Mouse (Mus musculus) heart, embryonic 16.5 days (tissue): ENCODE measurements around the gene Triap1. TPM values are rescaled to one million over a fixed set of nuclear protein-coding genes. Genes with fewer than 3 reads are reported as not detected.
"Not testable (repeated sequence)": the region's sequence is repeated elsewhere in the genome, so short reads cannot be mapped to it uniquely, and the experiment has no call there.

Experiments
- ATAC-seq: fragments of 200-750 bp; cut with Nextera tagmentation; replicated peaks from 2 replicates; pipeline ENCODE4 v1.8.0; 2017; ENCODE audit warnings: moderate number of reproducible peaks; ENCODE audit not compliant: insufficient read depth, low FRiP score; ENCODE audit errors: extremely low read depth
- H3K27ac ChIP-seq: fragments of 300-500 bp; sonication (generic); 2 replicates; pipeline ENCODE4 v1.5.1; 2014; ENCODE audit warnings: mild to moderate bottlenecking, low read length, control low read depth, moderate library complexity
- H3K27me3 ChIP-seq: fragments of 300-500 bp; sonication (generic); 2 replicates; pipeline ENCODE4 v1.6.1; 2014; ENCODE audit warnings: low read length, mixed read lengths; ENCODE audit not compliant: control insufficient read depth, insufficient read depth
- H3K36me3 ChIP-seq: fragments of 300-500 bp; sonication (generic); 2 replicates; pipeline ENCODE4 v1.6.1; 2014; ENCODE audit not compliant: control insufficient read depth, insufficient read depth
- H3K4me1 ChIP-seq: fragments of 300-500 bp; sonication (generic); 2 replicates; pipeline ENCODE4 v1.6.1; 2014; ENCODE audit warnings: low read length, mixed read lengths; ENCODE audit not compliant: control insufficient read depth, insufficient read depth
- H3K4me2 ChIP-seq: fragments of 300-500 bp; sonication (generic); 2 replicates; pipeline ENCODE4 v1.6.1; 2014; ENCODE audit warnings: low read depth, mild to moderate bottlenecking, control low read depth, low read length
- H3K4me3 ChIP-seq: fragments of 300-500 bp; sonication (generic); 2 replicates; pipeline ENCODE4 v1.5.1; 2014; ENCODE audit warnings: mild to moderate bottlenecking, control low read depth, low read length
- H3K9ac ChIP-seq: fragments of 300-500 bp; sonication (generic); 2 replicates; pipeline ENCODE4 v1.6.1; 2014; ENCODE audit warnings: low read length, control low read depth
- H3K9me3 ChIP-seq: fragments of 300-500 bp; sonication (generic); replicated peaks from 2 replicates; pipeline ENCODE4 v1.6.1; 2016; ENCODE audit warnings: low read length; ENCODE audit not compliant: control insufficient read depth
- WGBS: fragments of 180-500 bp; shearing (Covaris S2); extraction: QIAGEN DNeasy Blood & Tissue Kit; methylation state at CpG from one replicate; pipeline ENCODE4 v1.1.7; 2014; 5-methylcytosine and 5-hydroxymethylcytosine counted together
- polyA plus RNA-seq: library from polyadenylated mRNA; unstranded; fragments of >200 nt; fragmentation: Nextera tagmentation; extraction: Ambion mirVana; gene quantifications from 2 replicates; pipeline ENCODE4 v1.2.1, GENCODE M21; 2015

The Triap1 gene
- 39.2 and 40.2 TPM in 2 replicates for polyA plus RNA-seq

DNA sequence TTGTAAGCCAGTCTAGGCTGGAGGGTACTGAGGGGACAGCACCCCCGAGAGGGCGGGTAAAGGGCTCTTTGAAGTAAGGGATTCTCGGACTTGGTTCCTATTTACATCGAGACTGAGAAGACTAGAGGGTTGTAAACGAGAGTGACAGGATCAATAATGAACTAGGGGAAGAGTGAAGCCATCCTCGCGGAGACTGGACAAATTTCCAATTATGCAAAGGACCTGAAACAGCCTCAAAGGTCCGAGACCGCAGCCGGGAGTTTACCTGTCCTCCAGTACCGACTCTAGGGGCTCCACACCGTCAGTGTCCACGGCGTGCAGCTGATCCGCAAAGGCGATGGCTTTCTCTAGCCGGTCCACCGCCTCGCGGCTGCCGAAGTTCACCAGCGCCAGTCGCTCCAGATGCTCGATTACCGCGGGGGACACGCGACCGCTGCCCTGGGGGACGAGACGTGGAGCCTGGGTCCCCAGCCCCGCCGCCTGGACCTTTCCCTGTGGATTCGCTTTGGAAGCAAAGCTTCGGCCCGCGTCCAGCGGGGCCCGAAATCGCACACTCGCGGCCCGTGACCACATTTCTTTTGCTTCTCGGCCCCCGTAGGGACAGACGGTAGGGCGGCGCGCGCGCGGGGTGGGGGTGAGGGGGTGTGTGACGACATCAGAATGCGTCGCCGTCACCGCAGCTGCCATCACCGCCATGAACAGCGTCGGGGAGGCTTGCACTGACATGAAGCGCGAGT, at the start of gene Triap1, which contains the start of gene Gatc:
TSS of gene Triap1 (plus strand) at position 649 of the 737 bp plus-strand sequence.
TSS of gene Gatc (minus strand) at position 602 of the 737 bp plus-strand sequence.
- Histone ChIP-seq H3K36me3 (peaks cover 30% of the 10 kb centered on the region), H3K27ac (peak within 1 kb of the TSS; percentile 77), H3K9ac (peak within 1 kb of the TSS; percentile 96), H3K4me2 (peak within 1 kb of the TSS; percentile 86), H3K4me3 (peak within 1 kb of the TSS; percentile 95), H3K27me3 (no peaks in the 10 kb centered on the region), H3K9me3 (no peaks in the 10 kb centered on the region), H3K4me1 (peaks cover 16% of the 10 kb centered on the region)
- ATAC-seq = peak; percentile 91
- WGBS = under 1% methylated on average over 62 of the region's 62 CpGs

GRCm38 (mm10) chr5:115294173-115294572, 46.9 kb upstream of the Triap1 start:
- WGBS = 86% methylated on average over 8 of the region's 8 CpGs
- no peak overlapping the region for H3K9ac ChIP-seq
- H3K4me3 ChIP-seq = no peak overlapping the region
- H3K27me3 ChIP-seq = no peaks in the 10 kb centered on the region
- peaks cover 16% of the 10 kb centered on the region for H3K4me1 ChIP-seq
- H3K4me2 ChIP-seq = no peak overlapping the region
- H3K27ac ChIP-seq = no peak overlapping the region
- no peaks in the 10 kb centered on the region for H3K9me3 ChIP-seq
- peaks cover 47% of the 10 kb centered on the region for H3K36me3 ChIP-seq
- no peak for ATAC-seq

DNA sequence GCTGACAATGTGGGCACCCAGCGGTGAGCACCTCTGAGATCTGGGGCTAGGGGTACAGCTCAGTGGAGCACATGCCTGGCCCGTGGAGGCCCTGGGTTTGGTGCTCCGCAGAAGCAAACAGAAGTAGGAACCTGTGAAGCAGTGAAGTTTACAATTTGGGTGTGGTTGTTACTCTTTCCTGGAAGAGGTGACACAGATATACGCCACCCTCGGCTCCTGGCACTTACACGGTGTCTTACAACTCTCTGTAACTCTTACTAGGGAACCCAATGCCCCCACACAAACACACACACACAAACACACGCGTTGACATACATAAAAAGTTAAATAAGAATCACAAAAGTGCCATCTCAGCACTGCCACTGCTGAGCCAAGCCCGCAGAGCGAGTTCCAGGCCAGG, 44.7 kb upstream of the Triap1 start:
- Histone ChIP-seq H3K9me3 (no peaks in the 10 kb centered on the region), H3K36me3 (peaks cover 39% of the 10 kb centered on the region), H3K9ac (no peak overlapping the region), H3K4me1 (peaks cover 20% of the 10 kb centered on the region), H3K27ac (no peak overlapping the region), H3K4me2 (no peak overlapping the region), H3K4me3 (no peak overlapping the region), H3K27me3 (no peaks in the 10 kb centered on the region)
- no peak for ATAC-seq
- 79% methylated on average over 10 of the region's 10 CpGs for WGBS

- peak overlapping the region; percentile 92 for H3K27ac ChIP-seq
- peaks cover 32% of the 10 kb centered on the region for H3K36me3 ChIP-seq
- no peaks in the 10 kb centered on the region for H3K27me3 ChIP-seq
- peaks cover 24% of the 10 kb centered on the region for H3K4me1 ChIP-seq
- H3K9me3 ChIP-seq = no peaks in the 10 kb centered on the region
- WGBS = under 1% methylated on average over 45 of the region's 46 CpGs
- peak overlapping the region; percentile 88 for H3K4me3 ChIP-seq
- peak overlapping the region; percentile 90 for H3K9ac ChIP-seq
- H3K4me2 ChIP-seq = peak overlapping the region; percentile 79
- peak; percentile 16 for ATAC-seq
Measured at GRCm38 (mm10) chr5:115300035-115300744, 40.8 kb upstream of the Triap1 start.

GRCm38 (mm10) chr5:115300792-115301614, 40.0 kb upstream of the Triap1 start, which contains the start of gene Dynll1:
Dynll1 (minus strand) TSS chr5:115300999.
- H3K4me2 ChIP-seq = peak within 1 kb of the TSS; percentile 93
- H3K9me3 ChIP-seq = no peaks in the 10 kb centered on the region

DNA sequence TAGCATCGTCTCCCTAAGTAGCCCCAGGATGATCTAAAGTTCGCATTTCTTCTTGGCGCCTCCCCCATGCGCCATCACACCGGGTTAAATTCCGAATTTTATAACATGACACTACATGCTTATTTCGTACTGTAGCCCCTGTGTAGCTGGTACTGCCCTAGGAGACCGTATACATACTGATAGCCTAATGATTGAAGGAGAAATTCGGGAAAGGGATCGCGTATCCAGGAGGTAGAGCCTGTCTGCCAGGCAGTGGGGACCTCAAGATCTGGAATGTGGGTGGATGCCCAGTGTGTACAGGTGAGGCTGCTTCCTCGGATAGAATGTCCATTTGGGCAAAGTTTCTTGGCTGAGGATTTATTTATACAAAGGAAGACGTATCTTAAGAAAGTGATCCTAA, 39.4 kb upstream of the Triap1 start:
- Histone ChIP-seq H3K36me3 (peaks cover 21% of the 10 kb centered on the region), H3K4me3 (peak overlapping the region; percentile 88), H3K4me2 (peak overlapping the region; percentile 93), H3K9ac (peak overlapping the region; percentile 80), H3K4me1 (peaks cover 24% of the 10 kb centered on the region), H3K9me3 (no peaks in the 10 kb centered on the region), H3K27me3 (no peaks in the 10 kb centered on the region), H3K27ac (peak overlapping the region; percentile 75)
- ATAC-seq = no peak
- WGBS = 29% methylated on average over 13 of the region's 13 CpGs

More at GRCm38 (mm10) chr5:115300792-115301614, 40.0 kb upstream of the Triap1 start, which contains the start of gene Dynll1:
- peak within 1 kb of the TSS; percentile 92 for H3K27ac ChIP-seq
- H3K27me3 ChIP-seq = no peaks in the 10 kb centered on the region
- H3K36me3 ChIP-seq = peaks cover 25% of the 10 kb centered on the region
- peak within 1 kb of the TSS; percentile 90 for H3K9ac ChIP-seq
- peaks cover 24% of the 10 kb centered on the region for H3K4me1 ChIP-seq
- WGBS = under 1% methylated on average over 66 of the region's 66 CpGs
- peak; percentile 97 for ATAC-seq
- H3K4me3 ChIP-seq = peak within 1 kb of the TSS; percentile 88

DNA sequence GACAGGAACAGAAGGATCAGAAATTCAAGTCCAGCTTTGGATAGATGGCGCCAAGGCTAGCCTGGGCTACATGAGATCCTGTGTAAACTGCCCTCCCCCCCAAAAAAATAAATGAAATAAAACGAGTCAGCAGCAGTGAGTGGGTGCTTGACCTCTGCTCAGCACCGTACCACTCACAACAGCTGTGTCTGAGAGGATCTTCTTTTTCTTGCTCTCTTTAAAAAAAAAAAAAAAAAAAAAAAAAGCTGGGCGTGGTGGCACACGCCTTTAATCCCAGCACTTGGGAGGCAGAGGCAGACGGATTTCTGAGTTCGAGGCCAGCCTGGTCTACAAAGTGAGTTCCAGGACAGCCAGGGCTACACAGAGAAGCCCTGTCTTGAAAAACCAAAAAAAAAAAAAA, 38.8 kb upstream of the Triap1 start:
- Histone ChIP-seq H3K36me3 (peaks cover 15% of the 10 kb centered on the region), H3K4me1 (peaks cover 22% of the 10 kb centered on the region)
- not testable (repeated sequence) for H3K9me3 ChIP-seq, H3K9ac ChIP-seq, ATAC-seq, H3K27ac ChIP-seq, H3K4me2 ChIP-seq, H3K27me3 ChIP-seq, H3K4me3 ChIP-seq
- 83% methylated on average over 4 of the region's 7 CpGs for WGBS

DNA sequence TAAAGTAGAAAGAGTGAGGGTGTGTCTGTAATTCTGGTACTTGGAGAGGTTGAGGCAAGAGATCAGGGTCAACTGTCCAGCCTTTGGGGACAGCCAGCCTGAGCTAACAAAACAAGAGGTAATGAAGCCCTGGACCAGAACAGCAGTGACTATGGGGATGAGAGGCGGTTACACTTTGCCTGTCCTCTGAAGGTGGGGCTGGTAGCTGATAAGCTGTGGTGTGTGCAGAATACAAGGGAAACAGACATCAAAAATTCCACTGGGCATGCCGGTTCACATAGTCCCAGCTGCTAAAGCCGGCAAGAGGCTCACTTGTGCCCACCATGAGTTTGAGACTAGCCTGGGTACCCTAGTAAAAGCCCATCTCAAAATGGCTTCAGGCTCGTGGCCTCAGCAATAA, 28.7 kb upstream of the Triap1 start:
- H3K4me1 ChIP-seq = peaks cover 12% of the 10 kb centered on the region
- WGBS = 57% methylated on average over 4 of the region's 4 CpGs
- H3K36me3 ChIP-seq = no peaks in the 10 kb centered on the region
- H3K4me2 ChIP-seq = no peak overlapping the region
- no peaks in the 10 kb centered on the region for H3K9me3 ChIP-seq
- no peak overlapping the region for H3K4me3 ChIP-seq
- H3K9ac ChIP-seq = no peak overlapping the region
- H3K27me3 ChIP-seq = no peaks in the 10 kb centered on the region
- no peak for ATAC-seq
- H3K27ac ChIP-seq = no peak overlapping the region
